Mouse (Mus musculus) small intestine, adult 2 months (tissue): ENCODE measurements around the gene Abca7. TPM values are rescaled to one million over a fixed set of nuclear protein-coding genes. Genes with fewer than 3 reads are reported as not detected.
"Not testable (repeated sequence)": the region's sequence is repeated elsewhere in the genome, so short reads cannot be mapped to it uniquely, and the experiment has no call there.

ENCODE experiments used
- H3K27ac ChIP-seq: fragments of 200-500 bp; 2 replicates; pipeline ENCODE4 v1.5.1; 2012; ENCODE audit warnings: low read depth, low read length, control low read depth, inconsistent platforms; ENCODE audit not compliant: insufficient read depth
- H3K27me3 ChIP-seq: fragments of 200-500 bp; 2 replicates; pipeline ENCODE4 v1.6.1; 2012; ENCODE audit warnings: mild to moderate bottlenecking, moderate library complexity, low read length, inconsistent platforms; ENCODE audit not compliant: control insufficient read depth, insufficient read depth
- H3K36me3 ChIP-seq: fragments of 200-500 bp; 2 replicates; pipeline ENCODE4 v1.6.1; 2012; ENCODE audit warnings: mild to moderate bottlenecking, low read length, control low read depth, inconsistent platforms; ENCODE audit not compliant: control insufficient read depth, insufficient read depth
- H3K4me1 ChIP-seq: fragments of 200-500 bp; 2 replicates; pipeline ENCODE4 v1.6.1; 2012; ENCODE audit warnings: low read length, inconsistent platforms, mixed read lengths; ENCODE audit not compliant: control insufficient read depth, insufficient read depth, insufficient read length
- H3K4me3 ChIP-seq: fragments of 200-500 bp; 2 replicates; pipeline ENCODE4 v1.5.1; 2012; ENCODE audit warnings: low read depth, mild to moderate bottlenecking, control low read depth, inconsistent platforms, low read length, moderate library complexity
- CTCF ChIP-seq: fragments of 200-500 bp; IDR thresholded peaks from 2 replicates; pipeline ENCODE4 v1.5.1; 2012; ENCODE audit warnings: low read depth, mild to moderate bottlenecking, control low read depth, inconsistent platforms, low read length, moderate library complexity, mixed read lengths; ENCODE audit not compliant: insufficient replicate concordance, insufficient read length; ENCODE audit errors: extremely low read depth
- POLR2A ChIP-seq: fragments of 200-500 bp; IDR thresholded peaks from 2 replicates; pipeline ENCODE4 v1.6.1; 2012; ENCODE audit warnings: low read depth, mild to moderate bottlenecking, control low read depth, inconsistent platforms, low read length, moderate library complexity
- WGBS: fragments of 180-500 bp; shearing (Covaris S2); methylation state at CpG from one replicate; pipeline ENCODE4 v1.1.7; 2018; 5-methylcytosine and 5-hydroxymethylcytosine counted together
- polyA plus RNA-seq: library from polyadenylated mRNA; depleted of rRNA; stranded (reverse); fragments of >200 nt; gene quantifications from 2 replicates; pipeline ENCODE4 v1.2.3, GENCODE M21; 2012

The Abca7 gene
- polyA plus RNA-seq, 1 experiment: 33.4 TPM

DNA sequence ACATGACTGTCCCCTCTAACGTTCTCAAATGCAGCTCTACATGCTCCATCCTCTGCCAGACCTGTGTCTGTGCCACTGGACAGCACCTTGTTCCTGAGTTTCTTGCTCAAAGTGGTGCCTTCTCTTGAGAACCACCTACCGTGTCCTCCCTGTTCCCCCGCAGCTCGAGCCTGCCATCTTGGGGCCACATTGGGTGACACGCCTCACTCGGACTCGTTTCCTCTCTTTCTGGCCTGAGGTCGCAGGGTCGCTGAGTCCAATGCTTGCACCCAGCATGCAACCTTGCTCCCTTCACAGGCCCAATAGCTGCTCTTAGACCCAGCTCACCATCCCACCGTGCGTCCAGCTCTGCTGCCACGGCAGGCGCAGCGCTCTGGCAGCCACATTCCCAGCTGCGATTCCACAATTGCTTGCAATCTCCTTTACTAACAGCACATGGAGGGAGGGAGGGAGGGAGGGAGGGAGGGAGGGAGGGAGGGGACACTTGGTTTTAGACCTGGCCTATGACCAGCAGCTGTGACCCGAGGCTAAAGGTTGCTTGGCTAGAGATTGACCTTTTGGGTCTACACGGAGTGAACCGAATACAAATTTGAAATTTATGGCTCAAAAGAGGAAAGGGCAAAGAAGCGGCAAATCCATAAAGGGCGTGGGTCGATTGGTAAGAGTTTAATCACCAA lies 38.0 kb upstream of the Abca7 start:
- no peak for TF ChIP-seq POLR2A
- TF ChIP-seq CTCF: peak; percentile 93
- WGBS: 6% methylated on average over 21 of the region's 21 CpGs
- Histone ChIP-seq H3K27ac (no peak overlapping the region), H3K36me3 (peaks cover 5% of the 10 kb centered on the region), H3K4me3 (peak overlapping the region; percentile 38), H3K4me1 (peaks cover 2% of the 10 kb centered on the region), H3K27me3 (no peaks in the 10 kb centered on the region)

DNA sequence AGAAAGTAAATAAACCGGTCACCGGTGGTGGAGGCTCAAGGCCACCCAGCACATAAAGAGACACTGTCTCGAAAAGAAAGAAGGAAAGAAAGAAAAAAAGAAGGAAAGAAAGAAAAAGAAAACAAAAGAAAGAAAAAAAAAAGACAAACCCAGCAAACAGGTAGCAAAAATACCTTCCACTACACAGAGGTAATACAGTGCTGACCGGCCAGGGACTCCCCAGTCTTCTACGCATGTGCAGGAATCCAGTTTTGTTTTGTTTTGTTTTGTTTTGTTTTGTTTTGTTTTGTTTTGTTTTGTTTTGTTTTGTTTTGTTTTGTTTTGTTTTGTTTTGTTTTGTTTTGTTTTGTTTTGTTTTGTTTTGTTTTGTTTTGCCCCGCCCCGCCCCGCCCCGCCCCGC lies 36.9 kb upstream of the Abca7 start:
- H3K27ac ChIP-seq, H3K4me3 ChIP-seq, H3K4me1 ChIP-seq, H3K27me3 ChIP-seq: not testable (repeated sequence)
- 15% methylated on average over 10 of the region's 10 CpGs for WGBS
- peaks cover 10% of the 10 kb centered on the region for H3K36me3 ChIP-seq

- peak; percentile 95 for TF ChIP-seq CTCF
- peak; percentile 27; the same call in 1 of the 2 replicates for TF ChIP-seq POLR2A
- Histone ChIP-seq H3K27ac (no peak within 1 kb of the TSS), H3K4me3 (peak within 1 kb of the TSS; percentile 86), H3K27me3 (no peaks in the 10 kb centered on the region), H3K36me3 (peaks cover 12% of the 10 kb centered on the region), H3K4me1 (peaks cover 2% of the 10 kb centered on the region)
- WGBS: under 1% methylated on average over 61 of the region's 61 CpGs
Measured at GRCm38 (mm10) chr10:79959847-79960601, 36.3 kb upstream of the Abca7 start, which contains the start of gene Wdr18. TSS of gene Wdr18 (plus strand) at chr10:79960152.

DNA sequence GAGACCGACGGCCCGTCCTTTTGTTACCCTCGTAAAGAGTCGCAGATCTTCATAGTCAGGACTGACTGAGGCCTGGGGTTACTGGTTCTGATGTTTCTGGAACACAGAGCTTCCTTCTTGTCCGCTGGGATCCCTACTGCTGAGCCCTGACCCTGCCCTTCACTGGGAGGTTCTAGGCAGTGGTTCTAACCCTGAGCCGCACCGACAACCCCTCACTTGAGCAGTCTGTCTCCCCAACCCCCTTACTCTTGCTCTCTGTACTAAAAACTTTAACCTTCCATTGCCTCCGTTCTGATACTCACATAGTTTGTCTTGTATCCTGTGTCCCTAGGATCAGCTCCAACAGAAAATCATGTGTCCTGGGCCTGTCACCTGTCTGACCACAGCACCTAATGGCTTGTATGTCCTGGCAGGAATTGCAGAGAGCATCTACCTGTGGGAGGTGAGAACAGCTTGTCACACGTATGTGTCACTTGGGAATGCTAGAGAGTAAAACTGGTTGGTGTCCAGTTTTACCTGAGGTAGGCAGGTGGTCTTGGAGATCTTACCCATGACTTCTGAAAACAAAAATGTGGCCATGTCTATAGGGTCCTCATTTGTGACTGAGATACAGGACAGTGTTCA lies 35.5 kb upstream of the Abca7 start:
- WGBS: 9% methylated on average over 10 of the region's 10 CpGs
- H3K27ac ChIP-seq: no peak overlapping the region
- peaks cover 2% of the 10 kb centered on the region for H3K4me1 ChIP-seq
- peak overlapping the region; percentile 86 for H3K4me3 ChIP-seq
- TF ChIP-seq POLR2A: no peak
- TF ChIP-seq CTCF: no peak
- peaks cover 19% of the 10 kb centered on the region for H3K36me3 ChIP-seq
- no peaks in the 10 kb centered on the region for H3K27me3 ChIP-seq

- H3K27me3 ChIP-seq: no peaks in the 10 kb centered on the region; the same call in 1 of the 2 replicates
- no peak overlapping the region for H3K27ac ChIP-seq
- peaks cover 3% of the 10 kb centered on the region; the same call in 1 of the 2 replicates for H3K4me1 ChIP-seq
- H3K36me3 ChIP-seq: peaks cover 36% of the 10 kb centered on the region
- WGBS: 96% methylated on average over 7 of the region's 7 CpGs
- H3K4me3 ChIP-seq: no peak overlapping the region
- TF ChIP-seq CTCF (no peak), POLR2A (no peak)
Measured at GRCm38 (mm10) chr10:79964727-79965126, 31.6 kb upstream of the Abca7 start.

GRCm38 (mm10) chr10:79965325-79965724 lies 31.0 kb upstream of the Abca7 start:
- H3K4me1 ChIP-seq: peaks cover 3% of the 10 kb centered on the region; the same call in 1 of the 2 replicates
- H3K4me3 ChIP-seq: no peak overlapping the region
- H3K36me3 ChIP-seq: peaks cover 36% of the 10 kb centered on the region
- no peak overlapping the region for H3K27ac ChIP-seq
- H3K27me3 ChIP-seq: no peaks in the 10 kb centered on the region; the same call in 1 of the 2 replicates
- peak; percentile 32; the same call in 1 of the 2 replicates for TF ChIP-seq POLR2A
- TF ChIP-seq CTCF: no peak
- WGBS: 84% methylated on average over 5 of the region's 5 CpGs
